Mouse (Mus musculus): Measurements from ENCODE around the gene Gm12216.

Gm12216 gene

DNA sequence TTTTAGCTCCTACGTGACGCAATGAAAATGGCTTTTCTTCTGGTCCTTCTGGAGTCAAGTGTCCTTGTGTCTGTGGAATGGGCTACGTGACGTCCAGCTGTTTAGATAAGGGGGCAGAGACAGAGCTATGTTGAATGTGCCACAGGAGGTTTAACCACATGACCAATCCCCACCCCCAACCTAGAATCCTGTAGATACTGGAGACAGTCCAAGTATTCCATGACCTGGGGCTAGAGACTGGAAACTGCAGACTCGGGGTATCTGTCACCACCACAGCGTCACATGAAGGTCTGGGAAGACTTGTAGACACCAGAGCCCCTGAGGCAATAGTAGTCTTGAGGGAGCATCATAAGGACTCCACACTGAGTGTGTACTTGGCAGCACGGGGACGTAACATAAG lies 63.2 kb downstream of the Gm12216 start:
- peak; percentile 50 for DNase-seq (ENCODE audit: low spot score)

DNA sequence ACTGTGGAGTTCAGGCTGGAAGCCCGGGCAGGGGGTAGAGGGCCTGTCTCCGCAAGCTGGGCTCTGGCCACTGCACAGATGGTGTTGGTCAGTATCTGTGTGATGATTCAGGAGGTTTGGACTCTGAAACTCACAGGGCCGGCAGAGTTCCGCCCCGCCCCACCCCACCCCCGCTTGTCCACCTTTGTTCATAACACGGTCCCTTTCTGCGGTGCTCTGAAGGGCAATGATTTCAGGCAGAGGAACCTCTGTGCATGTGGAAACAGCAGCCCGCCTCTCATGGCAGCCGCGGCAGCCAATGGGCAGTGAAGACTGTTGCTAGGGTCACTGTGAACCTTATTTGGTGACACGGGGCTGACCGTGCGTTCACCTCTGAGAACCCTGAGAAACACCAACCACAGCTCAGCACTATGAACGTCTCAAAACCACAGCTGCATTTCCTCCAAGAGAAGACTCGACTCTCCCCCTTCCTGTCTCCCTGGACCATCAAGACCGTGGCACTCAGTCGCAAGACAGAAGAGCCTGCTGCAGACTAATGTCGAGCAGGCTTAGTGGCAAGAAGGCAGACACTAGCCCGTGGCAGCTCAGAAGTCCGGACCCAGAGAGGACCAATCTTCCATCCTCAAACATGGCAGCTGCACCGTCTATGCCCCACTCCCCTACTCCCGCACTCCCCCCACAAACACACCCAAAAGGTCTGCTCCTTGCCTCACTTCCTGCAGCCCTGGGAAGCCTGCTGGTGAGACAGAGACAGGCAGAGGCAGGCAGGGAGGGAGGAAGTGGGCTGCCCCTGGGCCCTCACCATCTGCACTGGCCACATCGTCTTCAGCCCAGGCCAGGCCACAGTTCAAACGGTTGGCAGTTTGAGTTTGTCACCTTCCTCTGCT lies 64.1 kb downstream of the Gm12216 start:
- peak; percentile 83 for DNase-seq (ENCODE audit: low spot score)

DNA sequence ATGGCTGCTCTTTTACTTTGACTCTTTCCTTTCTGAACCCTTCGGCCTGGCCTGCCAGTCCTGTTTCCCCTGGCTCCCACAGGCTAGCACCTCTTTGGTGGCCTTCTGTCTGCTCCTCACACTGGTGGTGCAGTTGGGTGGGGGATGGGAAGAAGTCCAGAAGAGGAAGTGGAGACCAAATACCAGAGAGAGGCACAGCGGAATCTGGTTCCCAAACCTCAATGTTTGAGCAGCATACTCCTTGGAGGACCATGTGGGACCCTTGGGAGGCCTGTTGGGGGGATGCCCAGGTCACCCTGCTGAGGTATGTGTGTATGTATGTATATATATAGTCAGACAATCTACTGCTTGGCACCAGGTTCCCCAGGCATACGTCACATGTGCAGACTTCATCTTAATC lies 65.0 kb downstream of the Gm12216 start:
- no peak for DNase-seq (ENCODE audit: low spot score)

DNA sequence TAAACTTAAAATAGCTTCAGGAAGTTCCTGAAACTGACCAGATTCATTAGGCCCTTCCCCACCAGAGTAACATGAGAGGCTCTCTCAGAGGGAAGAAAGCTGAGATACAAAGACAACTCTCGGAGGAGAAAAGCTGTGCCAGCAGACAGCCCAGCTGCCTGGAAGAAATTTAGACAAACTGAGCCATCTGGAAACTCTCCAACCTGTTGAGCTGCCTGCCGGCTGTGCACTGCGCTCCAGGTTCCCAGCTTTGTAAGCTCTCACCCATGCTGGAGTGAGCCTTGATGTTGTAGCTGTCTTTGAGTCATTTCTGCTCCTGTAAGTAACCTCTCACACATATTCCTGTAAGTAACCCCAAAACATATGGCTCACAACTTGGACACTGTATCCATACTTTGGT lies 66.1 kb downstream of the Gm12216 start:
- no peak for DNase-seq (ENCODE audit: low spot score)

DNA sequence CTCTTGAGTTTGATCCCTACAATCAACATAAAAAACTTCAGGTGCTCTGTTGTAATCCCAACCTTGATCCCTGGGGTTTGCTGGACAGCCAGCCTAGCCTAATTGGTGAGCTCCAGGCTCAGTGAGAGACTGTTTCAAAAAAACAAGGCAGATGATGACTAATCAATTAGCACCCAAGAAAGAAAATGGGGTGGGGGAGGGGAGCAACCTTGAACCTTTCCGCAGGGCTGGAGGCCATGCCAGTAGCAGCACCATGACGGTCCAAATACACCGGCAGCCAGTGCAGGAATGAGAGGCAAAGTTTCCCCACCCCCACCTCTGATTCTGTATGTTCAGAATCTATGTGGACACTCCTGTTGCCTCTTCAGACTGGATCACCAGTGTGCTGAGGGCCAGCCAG lies 69.8 kb downstream of the Gm12216 start:
- DNase-seq (ENCODE audit: low spot score): no peak

DNA sequence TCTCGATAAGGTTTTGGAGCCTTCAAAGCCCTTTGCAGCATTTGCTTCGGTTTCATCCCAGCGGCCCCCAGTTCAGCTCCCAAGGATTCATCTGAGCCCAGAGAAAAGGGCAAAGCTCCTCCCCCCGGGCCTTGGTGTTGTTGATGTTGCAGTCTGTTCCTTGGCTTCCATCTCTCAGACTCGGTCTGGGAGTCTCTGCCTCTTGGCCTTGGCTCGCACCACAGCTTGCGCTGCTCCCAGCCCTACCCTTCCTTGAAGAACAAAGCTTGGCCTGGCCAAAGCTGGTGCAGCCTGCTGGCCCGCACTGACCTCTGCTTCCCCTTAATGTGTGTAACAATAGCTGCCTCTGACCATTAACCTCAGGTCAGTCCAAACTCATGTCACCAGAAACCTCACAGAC lies 70.9 kb downstream of the Gm12216 start:
- DNase-seq (ENCODE audit: low spot score): no peak

DNA sequence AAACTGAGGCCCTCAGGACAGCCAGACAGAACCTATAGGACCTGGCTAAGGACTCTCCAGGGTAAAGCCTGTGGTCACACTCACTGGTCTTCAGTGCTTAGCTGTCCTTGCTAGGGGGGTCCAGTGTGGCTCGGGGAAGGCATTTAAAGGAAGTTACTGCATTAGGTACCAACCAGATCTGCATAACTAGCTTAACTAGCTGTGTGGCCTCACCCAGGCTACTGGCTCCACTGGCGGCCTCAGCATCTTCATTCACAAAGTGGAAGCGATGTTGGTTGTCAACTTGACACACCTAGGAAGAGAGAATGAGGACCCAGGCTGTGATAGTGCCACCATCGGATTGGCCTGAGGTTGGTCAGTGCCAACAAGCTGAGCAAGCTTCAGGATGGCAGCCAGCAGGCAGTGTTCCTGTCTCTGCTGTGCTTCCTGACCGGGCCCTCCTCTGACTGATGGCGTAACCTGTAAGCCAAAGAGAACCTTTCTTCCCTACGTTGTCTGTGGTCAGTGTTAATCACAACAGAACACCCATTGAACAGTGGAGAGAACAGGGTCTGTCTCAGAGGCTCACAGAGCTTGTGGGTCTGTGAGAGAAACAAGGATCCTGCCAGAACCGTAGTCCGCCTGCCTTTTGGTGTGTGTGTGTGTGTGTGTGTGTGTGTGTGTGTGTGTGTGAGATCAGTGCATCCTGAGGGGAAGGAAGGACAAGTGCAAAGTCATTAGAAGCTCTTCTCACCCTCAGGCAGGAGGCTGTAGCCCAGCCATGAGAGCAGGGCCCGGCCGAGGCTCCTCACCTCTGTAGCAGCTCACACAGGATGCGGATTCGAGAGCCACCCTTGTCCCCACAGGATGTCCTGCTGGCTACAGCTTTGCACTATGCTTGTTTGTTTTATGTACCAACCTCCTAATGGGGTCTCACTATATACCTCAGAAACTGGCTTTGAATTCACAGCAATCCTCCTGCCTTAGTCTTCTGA lies 72.7 kb downstream of the Gm12216 start:
- DNase-seq (ENCODE audit: low spot score): no peak

DNA sequence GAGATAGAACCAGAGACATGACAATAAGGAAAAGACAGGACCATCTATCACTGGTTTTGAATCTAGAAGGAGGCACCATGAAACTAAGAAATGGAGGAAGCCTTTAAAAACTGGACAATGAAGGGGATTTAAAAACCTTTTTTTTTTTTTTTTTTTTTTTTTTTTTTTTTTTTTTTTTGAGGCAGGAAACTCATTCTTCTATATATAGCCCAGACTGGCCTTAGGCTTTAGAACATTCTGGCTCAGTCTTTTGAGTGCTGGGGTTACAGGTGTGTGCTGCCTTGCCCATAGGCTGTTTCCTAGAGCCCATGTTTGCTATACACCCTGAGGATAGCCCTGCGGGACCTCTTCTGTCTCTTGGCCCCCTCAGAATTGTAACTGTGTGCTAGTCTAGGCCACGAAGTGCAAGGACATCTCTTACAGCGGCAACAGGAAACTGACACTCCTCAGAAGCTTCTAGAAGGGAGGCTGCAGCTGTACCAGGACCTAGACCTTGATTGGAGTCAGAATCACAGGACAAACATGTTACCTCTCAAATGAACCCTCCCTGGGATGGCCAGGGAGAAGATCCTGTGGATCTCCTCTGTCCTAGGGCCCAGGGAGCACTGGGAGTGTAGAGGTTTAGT lies 73.6 kb downstream of the Gm12216 start:
- DNase-seq (ENCODE audit: low spot score): no peak

DNA sequence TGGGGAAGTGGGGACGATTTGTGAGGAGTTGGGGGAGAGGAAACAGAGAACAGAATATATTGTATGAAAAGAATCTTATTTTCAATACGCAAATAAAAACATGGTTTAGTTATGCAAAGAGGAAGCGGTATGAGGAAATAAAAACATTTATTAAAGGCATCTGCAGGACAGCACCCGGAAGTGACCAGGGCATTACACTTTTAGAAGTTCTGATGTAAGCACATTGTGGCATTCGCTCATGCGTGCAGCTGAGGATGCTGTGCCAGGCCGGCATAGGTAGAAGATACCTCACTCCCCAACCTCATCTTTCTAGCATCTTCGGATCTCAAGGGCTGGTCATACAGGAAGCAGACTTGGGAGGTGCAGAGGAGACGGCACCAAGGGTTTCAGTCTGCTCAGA lies 75.8 kb downstream of the Gm12216 start:
- no peak for DNase-seq (ENCODE audit: low spot score)

DNA sequence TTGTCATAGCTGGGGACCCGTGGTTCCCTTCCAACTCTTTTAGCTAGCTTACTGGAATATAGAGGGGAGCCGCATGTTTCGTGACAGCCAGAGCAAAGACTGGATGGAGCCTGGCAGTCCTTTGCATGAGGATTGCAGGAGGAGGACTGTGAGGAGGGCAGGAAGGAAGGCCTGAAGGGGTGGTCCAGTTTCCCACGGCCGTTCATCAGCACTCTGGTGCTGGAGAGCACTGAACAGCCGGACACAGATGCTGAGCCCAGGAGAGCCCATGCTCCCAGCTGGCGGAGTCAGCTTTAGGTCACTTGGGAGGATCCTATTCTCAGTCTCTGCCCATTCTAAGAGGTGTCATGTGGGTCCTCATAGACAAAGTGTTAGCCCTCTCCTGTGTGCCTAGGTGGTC lies 77.1 kb downstream of the Gm12216 start:
- no peak for DNase-seq (ENCODE audit: low spot score)

DNA sequence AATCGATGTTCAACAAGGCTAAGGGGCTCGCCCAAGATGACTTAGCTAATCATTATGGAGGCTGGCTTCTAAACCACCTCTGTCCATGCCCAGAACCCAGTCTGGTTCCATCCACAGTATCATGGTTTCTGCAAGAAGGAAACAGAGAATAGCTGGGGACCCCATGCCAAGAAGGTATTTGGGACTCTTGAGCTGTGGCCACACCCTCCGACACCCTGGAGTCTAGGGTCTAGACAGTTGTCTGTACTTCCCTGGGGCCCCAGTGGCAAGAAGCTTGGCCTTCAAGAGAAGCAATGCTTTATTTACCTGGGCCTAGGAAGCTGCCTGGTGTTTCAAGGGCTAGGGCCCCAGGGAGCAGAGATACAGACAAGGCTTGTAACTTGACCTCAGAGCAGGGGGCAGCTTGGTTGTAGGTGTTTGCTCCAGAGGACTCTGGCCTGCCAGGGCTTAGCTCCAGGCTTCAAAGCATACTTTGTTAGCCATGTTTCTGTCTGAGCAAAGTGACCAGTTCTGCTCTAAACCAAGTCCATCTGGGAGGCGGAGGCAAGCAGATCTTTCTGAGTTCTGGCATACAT lies 77.8 kb downstream of the Gm12216 start:
- peak; percentile 59 for DNase-seq (ENCODE audit: low spot score)

DNA sequence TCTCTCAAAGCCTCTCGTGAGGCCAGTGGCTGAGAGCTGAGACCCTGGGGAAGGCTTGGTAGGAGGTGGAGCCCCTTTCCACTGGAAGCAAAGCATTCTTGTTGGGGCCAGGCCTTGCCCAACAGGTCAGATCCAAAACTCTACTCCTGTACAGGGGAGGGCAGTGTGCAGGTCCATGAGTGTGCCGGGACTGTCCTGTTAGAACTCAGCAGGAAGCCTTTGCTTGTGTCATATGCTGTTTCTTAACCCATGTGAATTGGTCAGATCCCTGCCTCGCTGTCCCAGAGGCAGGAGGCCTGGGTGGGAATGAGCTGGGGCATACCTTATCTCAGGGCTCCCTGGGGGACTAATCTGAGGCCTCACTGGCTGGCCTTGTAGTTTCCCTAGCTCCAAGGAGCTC lies 78.8 kb downstream of the Gm12216 start:
- DNase-seq (ENCODE audit: low spot score): no peak

DNA sequence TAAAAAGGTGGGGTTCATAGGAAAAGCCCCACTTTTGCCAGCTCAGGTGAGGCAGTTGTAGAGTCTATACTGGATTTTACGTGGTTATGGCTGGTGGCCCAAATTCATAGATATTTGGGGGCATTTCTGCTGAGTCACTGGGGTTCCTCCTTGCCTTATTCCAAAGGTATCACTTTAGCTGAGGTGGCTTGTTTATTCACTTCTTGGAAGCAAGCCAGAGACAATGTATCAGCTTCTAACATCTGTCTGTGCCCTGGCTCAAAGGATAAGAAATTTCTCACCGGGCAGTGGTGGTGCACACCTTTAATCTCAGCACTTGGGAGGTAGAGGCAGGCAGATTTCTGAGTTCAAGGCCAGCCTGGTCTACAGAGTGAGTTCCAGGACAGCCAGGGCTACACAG lies 79.2 kb downstream of the Gm12216 start:
- DNase-seq (ENCODE audit: low spot score): no peak

DNA sequence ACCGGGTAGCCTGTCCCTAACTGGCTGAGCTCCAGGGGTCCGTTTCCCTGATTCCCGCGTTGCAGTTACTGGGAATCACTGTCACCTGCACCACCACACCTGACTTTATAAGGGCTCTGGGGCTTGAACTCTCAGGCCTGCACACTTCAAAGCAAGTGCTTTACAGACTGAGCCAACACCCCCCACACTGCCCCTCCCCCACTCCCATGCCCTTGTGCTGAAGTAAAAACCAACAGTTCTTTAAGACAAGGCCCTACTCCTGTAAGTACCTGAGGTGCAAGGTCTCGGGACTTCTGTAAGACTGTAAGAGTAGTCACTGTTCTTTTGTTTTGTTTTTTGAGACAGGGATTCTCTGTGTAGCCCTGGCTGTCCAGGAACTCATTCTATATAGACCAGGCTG lies 80.6 kb downstream of the Gm12216 start:
- DNase-seq (ENCODE audit: low spot score): no peak

DNA sequence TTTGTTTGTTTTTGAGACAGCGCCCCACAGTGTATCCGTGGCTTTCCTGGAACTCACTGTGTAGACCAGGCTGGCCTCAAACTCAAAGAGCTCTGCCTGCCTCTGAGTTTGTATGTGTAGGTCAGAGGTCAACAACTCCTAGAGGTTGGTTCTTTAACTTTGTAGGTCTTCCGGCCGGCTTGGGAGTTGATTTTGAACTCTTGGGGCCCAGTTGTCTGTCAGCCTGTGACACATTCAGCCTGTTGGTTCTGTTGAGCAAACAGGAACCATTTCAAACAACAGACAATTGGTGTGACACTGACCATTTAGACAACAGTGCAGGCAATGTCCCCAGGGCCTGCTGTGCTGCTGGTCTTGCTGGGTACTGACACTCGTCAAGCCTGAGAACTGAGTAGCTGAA lies 81.3 kb downstream of the Gm12216 start:
- DNase-seq (ENCODE audit: low spot score): no peak

DNA sequence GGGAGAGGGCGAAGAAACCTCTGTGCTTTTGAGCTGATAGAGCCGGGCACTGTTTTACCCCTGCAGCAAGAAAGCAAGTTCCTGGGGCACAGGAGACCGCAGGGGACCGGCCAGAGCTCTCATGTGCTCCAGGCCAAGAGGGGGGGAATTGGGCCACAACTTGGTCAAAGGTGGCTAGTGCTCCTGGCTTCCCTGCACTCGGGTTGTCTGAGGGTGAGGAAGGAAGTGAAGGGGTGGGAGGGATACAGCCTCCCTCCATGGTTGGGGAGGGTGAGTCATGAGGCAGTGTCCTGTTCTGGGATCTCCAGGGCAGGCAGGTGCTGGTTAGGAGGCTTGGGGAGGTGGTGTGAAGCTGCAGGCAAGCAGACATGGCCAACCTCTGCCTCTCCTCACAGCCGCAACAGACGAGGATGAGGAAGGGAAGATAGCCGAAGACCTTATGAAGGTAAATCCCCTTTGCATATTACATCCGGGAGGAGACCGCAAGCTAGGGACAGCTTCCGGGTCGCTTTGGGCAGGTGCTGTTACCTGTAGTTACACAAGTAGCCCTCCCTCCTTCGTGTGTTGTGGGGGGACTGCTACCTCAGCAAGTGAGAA lies 84.3 kb downstream of the Gm12216 start:
- no peak for DNase-seq (ENCODE audit: low spot score)

DNA sequence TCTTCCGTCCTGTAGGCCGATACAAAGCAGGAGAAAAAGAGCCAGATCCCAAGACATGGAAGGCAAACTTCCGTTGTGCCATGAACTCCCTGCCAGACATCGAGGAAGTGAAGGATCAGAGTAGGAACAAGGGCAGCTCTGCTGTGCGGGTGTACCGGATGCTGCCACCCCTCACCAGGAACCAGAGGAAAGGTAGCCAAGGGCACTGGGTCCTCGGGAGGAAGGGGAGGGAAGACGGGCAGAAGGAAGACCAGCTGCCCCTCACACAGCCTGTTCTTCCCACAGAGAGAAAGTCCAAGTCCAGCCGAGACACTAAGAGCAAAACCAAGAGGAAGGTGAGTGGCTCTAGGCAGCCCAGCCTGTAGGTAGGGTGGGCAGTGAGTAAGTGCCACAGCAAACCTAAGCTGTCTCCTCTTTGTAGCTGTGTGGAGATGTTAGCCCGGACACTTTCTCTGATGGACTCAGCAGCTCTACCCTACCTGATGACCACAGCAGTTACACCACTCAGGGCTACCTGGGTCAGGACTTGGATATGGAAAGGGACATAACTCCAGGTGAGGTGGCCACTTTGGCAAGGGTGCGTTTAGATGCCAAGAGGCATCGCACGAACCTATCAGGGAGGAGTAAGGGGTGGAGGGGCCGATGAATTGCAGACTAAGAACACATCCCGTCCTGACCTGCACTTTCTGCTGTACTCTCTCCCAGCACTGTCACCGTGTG lies 85.3 kb downstream of the Gm12216 start:
- no peak for DNase-seq (ENCODE audit: low spot score)

DNA sequence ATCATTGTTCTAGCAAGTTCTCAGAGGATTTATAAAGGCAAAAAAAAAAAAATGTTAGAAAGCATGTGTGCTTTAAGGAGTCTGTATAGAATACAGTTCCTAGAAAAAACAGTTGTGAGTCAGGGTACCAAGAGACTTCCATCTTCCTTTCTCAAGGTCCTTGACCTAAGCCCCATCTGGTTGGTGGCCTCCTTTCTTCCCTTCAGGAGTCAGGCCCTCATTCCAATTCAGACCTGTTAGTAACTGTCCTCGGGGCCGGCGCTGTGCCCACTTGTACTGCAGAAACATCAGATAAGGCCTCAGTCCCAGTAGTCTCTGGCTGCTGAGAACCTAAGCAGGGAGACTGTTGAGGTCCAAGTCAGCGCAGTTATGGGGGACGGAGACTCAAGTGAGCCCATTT lies 86.0 kb downstream of the Gm12216 start, which contains the start of gene Gm17334:
Gene Gm17334 (minus strand): TSS at position 101 of the 400 bp plus-strand sequence.
- DNase-seq (ENCODE audit: low spot score): no peak

DNA sequence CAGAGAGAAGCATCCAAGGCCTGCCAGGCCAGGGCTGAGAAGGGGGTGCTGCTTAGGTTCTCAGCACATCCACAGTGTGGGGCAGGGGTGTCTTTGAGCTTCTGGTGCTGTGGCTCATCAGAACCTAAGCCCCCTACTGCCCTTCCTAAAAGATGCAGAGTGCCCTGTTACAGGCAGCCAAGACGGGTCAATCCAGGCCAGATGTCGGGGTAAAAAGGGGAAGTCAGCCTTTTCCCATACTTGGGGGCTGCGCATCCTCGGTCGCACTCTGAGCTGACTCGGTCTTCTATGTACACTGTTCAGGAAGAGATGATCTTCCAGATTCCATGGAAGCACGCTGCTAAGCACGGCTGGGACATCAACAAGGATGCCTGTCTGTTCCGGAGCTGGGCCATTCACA lies 86.5 kb downstream of the Gm12216 start:
- no peak for DNase-seq (ENCODE audit: low spot score)

DNA sequence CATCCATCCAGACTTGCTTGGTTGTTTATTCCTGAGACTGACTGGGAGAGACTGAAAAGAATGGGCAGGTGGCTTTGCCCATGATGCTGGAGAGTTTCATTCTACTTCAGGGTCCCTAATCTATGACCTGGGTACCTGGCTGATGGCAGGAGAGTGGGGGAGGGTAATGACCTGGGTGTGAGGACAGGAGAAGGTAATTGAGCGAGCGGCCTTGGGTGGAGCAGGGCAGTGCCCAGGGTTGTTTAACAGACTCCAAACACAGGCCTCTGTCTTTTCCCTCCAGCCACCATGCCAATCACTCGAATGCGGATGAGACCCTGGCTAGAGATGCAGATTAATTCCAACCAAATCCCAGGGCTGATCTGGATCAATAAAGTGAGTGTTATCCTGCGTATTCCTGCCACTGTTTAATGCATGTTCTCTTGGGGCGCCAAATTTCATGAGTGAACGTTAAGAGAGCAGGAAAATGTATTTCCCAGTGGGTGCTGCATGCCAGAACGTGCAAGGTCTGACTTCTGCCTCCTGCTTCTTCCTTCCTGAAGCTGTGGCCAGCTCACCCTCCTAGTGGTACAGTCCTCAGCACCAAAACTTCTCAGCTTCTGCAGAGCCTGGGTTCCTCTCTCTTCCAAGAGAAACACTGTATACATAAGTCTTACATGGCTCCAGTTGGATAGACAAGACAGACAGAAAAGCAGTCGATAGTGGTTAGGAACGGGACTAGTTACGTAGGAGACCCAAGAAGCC lies 87.9 kb downstream of the Gm12216 start:
- no peak for DNase-seq (ENCODE audit: low spot score)
